Mouse (Mus musculus): ENCODE results near the gene Pde4dip.

The Pde4dip gene

GRCm38 (mm10) chr3:97751566-97751965, 136.9 kb downstream of the Pde4dip start:
- DNase-seq (ENCODE audit: low spot score in 2 of 2) = no peak

GRCm38 (mm10) chr3:97748789-97749188, 139.7 kb downstream of the Pde4dip start:
- no peak for DNase-seq (ENCODE audit: low spot score in 2 of 2)

DNA sequence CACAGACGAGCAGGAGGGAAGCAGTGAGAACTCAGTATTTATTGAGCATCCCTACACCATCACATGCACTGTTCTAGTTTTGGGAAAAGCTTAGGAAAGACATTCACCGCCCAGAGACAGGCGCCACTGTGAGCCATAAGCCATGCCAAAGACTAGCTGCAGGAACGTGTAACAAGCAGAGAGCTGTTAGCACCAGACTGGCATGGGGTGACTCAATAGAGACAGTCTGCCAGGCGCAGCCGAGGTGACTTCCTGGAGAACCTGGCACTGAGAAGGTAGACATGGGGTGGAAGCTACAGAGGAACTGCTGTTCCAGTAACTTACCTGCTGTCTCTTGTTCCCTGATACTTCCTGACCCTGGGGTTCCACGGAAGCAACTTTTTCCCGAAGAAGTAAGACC, 145.7 kb downstream of the Pde4dip start:
- no peak for DNase-seq (ENCODE audit: low spot score in 2 of 2)

DNA sequence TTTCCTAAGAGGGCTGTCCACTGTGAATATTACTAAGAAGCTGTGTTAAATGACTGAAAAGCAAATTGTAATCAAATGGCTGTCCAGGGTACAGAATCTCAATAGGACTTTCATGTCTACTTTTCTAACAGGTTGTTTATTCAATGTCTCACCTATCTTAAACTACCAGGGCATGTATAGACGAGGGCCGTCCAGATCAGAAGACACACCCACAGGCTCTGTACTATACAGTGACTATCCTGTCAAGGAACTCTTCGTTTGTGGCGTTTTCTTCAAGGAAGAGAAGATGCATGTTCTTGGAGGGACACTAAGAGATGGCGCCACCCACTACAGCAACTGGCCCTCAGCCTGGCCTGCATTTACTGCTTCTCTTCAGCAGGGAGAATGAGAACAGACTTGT, 152.9 kb downstream of the Pde4dip start:
- DNase-seq (ENCODE audit: low spot score in 2 of 2) = no peak

- DNase-seq (ENCODE audit: low spot score in 2 of 2) = no peak
These were observed 154.2 kb downstream of the Pde4dip start for GRCm38 (mm10) chr3:97734259-97734658.

DNA sequence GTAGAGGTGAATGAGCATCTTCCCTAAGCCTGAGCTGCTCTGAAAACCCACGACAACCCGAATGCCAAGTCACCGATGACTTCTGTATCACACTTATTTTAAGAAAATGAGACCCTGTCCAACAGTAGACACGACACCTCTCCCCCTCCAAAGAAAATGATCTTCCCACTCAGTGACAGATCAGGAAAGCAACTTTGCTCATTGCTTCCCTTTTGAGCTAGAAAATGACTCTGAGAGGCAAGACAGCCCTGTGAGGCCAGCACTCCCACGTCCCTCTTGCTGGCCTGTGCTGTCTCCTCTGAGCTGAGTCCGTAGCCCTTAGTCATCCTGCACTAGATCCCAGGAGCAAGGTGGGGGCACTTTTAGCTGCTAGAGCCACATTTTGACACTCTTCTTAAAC, 155.9 kb downstream of the Pde4dip start:
- no peak for DNase-seq (ENCODE audit: low spot score in 2 of 2)

GRCm38 (mm10) chr3:97730624-97731023, 157.9 kb downstream of the Pde4dip start:
- no peak for DNase-seq (ENCODE audit: low spot score in 2 of 2)

DNA sequence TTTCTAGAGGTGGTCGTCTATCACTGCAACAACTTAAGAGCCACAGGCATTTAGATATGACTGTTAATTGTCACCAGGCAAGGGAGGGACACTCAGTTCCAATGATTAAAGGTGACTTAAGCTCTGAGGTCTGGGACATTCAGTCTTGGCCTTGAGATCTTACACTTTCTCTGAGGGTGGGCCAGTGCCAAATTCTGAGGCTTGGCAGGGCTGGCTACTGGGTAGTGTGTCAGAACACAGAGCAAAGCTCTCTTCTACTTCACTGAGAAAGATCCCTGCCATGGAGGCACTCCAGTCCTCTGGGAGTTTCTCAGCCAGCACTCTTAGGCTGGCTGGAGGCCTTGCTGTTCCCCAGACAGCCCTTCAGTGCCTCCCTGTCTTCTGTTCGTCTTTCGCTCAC, 158.4 kb downstream of the Pde4dip start:
- no peak for DNase-seq (ENCODE audit: low spot score in 2 of 2)

GRCm38 (mm10) chr3:97727801-97728200, 160.7 kb downstream of the Pde4dip start:
- DNase-seq (ENCODE audit: low spot score in 2 of 2) = no peak

DNA sequence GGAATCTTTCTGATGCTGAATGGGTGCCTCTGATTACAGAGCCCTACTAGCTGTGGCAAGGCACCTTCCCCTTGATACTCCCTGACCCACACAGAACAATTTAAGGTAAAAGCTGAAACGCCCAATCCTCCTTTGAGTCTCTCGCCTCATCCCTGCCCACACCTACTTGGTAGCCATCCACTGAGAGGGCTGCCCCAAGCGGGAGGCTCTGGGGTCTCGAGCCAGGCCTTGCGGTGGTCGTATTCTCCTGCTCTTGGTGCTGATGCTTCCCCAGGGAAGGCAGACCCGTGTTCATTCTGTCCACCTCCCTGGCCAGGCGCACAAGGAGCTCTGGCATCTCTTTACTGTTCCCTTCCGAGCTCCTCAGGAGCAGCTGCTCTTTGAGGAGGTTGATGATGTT, 169.4 kb downstream of the Pde4dip start:
- no peak for DNase-seq (ENCODE audit: low spot score in 2 of 2)

GRCm38 (mm10) chr3:97715922-97716321, 172.6 kb downstream of the Pde4dip start:
- no peak for DNase-seq (ENCODE audit: low spot score in 2 of 2)

- DNase-seq (ENCODE audit: low spot score in 2 of 2) = no peak
These were observed 177.6 kb downstream of the Pde4dip start for GRCm38 (mm10) chr3:97710881-97711280.

DNA sequence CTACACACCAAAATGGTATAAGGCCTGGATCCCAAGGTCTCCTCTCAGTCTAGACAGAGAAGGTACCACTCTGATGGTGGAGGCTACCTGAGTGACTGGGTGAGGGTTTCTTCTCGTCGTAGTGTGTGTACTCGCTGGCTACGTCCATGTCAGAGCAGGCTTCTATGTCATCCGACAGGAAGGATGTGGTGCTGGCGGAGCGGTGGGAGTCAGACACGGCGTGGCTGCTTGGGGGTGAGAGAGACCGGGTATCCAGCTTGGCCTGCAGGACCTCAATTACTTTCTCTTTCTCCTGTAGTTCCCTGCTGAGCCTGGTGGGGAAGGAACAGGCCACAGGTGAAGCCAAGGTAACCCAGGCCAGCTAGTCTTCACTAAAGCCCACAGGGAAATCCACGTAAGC, 178.4 kb downstream of the Pde4dip start:
- DNase-seq (ENCODE audit: low spot score in 2 of 2) = no peak

GRCm38 (mm10) chr3:97706561-97706960, 181.9 kb downstream of the Pde4dip start:
- no peak for DNase-seq (ENCODE audit: low spot score in 2 of 2)

DNA sequence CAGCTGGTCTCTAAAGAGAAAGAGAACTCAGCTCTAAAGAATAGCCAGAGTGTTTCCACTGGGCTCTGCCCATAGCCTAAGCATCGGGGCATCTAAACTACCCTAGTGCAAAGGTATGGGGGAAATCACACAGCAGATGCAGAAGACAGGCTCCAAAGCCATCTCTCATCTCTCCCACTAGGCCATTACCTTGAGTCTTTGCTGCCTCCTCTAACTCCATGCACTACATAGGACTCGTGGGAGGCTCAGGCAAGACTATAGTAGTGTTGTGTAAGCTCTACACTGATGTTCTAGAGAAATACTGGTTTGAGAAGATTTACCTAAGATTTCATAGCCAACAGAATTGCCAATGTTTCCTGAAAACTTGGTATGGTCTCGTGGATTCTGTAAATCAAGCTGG, 183.0 kb downstream of the Pde4dip start:
- DNase-seq (ENCODE audit: low spot score in 2 of 2) = no peak

- no peak for DNase-seq (ENCODE audit: low spot score in 2 of 2)
These were observed 185.9 kb downstream of the Pde4dip start for GRCm38 (mm10) chr3:97702448-97703080.

- DNase-seq (ENCODE audit: low spot score in 2 of 2) = no peak
These were observed 187.3 kb downstream of the Pde4dip start for GRCm38 (mm10) chr3:97701198-97701597.

GRCm38 (mm10) chr3:97699061-97699460, 189.4 kb downstream of the Pde4dip start:
- no peak for DNase-seq (ENCODE audit: low spot score in 2 of 2)

GRCm38 (mm10) chr3:97697291-97697690, 191.2 kb downstream of the Pde4dip start:
- no peak for DNase-seq (ENCODE audit: low spot score in 2 of 2)

DNA sequence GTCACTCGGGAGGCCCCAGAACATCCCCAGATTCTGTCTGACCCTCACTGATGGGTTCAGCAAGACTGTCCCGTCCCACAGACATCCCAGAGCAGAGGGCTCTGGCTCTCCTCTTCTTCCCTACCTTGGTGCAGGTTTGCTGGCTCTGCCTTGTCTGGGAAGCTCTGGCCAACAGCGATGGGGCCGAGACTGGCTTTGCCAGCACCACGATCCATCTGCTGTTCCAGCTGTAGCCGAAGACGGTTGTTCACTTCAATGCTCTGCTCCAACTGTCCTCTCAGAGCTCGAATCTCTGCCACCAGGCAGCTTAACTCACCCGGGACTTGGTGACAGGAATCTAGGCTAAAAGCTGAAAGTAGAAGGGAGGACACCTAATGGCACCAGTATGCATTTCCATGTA, 191.6 kb downstream of the Pde4dip start:
- DNase-seq (ENCODE audit: low spot score in 2 of 2) = no peak

DNA sequence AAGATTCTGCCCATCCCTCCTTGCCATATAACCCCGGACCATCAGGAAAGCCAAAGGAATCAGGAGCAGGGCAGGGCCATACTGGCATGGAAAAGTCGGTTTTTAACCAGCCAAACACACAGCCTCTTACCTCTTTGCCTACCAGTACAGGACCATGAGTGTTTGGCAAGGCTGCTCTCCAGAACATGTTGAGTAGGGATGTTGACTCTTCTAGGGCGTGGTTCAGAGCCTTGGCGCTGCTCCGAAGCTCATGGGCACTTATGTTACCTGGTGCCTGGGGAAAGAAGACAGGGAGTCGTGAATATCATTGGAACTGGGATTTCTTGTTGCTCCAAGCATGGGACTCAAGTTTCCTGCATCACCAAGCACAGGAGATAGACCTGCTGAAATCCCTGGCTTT, 194.7 kb downstream of the Pde4dip start:
- DNase-seq (ENCODE audit: low spot score in 2 of 2) = no peak

- no peak for DNase-seq (ENCODE audit: low spot score in 2 of 2)
These were observed 197.0 kb downstream of the Pde4dip start for GRCm38 (mm10) chr3:97691443-97692017.

DNA sequence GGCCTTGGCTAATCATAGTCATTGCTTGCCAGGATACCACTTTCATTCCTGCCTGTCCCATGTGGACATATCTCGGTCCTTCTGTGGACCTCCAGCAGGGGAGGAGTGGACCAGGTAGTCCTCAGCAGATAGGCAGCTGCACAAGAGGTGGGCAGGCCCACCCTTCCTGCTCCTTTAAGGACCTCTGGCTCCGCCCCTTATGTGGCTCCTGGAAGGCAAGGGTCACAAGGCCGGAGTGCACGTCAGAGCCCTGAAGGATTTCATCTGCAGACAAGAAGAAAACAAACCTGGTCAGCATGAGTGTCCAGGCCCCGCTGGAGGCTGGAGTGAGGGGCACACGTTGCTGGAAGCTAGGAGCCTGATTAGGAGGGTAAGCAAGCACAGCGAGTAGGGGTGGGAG, 197.9 kb downstream of the Pde4dip start:
- DNase-seq (ENCODE audit: low spot score in 2 of 2) = no peak

DNA sequence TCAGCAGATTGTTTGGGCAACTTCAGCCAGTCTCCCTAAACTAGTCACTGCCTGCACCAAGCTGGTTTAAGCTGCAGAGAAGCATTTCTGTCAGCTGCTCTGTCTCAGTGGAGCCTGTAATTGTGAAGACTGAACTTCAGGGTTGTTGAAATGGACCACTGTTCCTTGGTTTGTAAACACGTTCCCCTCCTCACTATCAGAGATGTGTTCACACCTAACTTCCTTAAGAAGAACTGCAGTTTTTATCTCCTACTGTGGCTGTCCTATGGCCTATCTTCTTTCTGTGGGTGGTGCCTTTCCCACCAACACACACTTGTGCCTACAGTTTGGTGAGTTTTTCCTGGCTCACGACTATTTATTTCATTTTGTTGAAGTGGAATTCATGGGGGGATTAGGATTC, 199.2 kb downstream of the Pde4dip start:
- DNase-seq (ENCODE audit: low spot score in 2 of 2) = no peak
